Mouse (Mus musculus) forebrain, embryonic 13.5 days (tissue): ENCODE data around the gene Nipbl. TPM values are rescaled to one million over a fixed set of nuclear protein-coding genes. Genes with fewer than 3 reads are reported as not detected.

Experiments
- ATAC-seq: fragments of 200-750 bp; cut with Nextera tagmentation; 2 replicates; pipeline ENCODE4 v1.8.0; 2017
- H3K27ac ChIP-seq: fragments of 300-500 bp; sonication (generic); 2 replicates; pipeline ENCODE4 v1.5.1; 2015; ENCODE audit warnings: inconsistent platforms, mild to moderate bottlenecking, moderate library complexity
- H3K27me3 ChIP-seq: fragments of 300-500 bp; sonication (generic); 2 replicates; pipeline ENCODE4 v1.6.1; 2015; ENCODE audit warnings: mild to moderate bottlenecking, inconsistent platforms
- H3K36me3 ChIP-seq: fragments of 300-500 bp; sonication (generic); 2 replicates; pipeline ENCODE4 v1.6.1; 2015; ENCODE audit warnings: mild to moderate bottlenecking, inconsistent platforms; ENCODE audit not compliant: poor library complexity, severe bottlenecking
- H3K4me1 ChIP-seq: fragments of 300-500 bp; sonication (generic); 2 replicates; pipeline ENCODE4 v1.6.1; 2015; ENCODE audit warnings: inconsistent platforms
- H3K4me2 ChIP-seq: fragments of 300-500 bp; sonication (generic); 2 replicates; pipeline ENCODE4 v1.6.1; 2015; ENCODE audit warnings: inconsistent platforms, mild to moderate bottlenecking, moderate library complexity
- H3K4me3 ChIP-seq: fragments of 300-500 bp; sonication (generic); 2 replicates; pipeline ENCODE4 v1.5.1; 2015; ENCODE audit warnings: mild to moderate bottlenecking, inconsistent platforms
- H3K9ac ChIP-seq: fragments of 300-500 bp; sonication (generic); 2 replicates; pipeline ENCODE4 v1.6.1; 2015; ENCODE audit warnings: mild to moderate bottlenecking, inconsistent platforms
- H3K9me3 ChIP-seq: fragments of 300-500 bp; sonication (generic); replicated peaks from 2 replicates; pipeline ENCODE4 v1.6.1; 2016; ENCODE audit warnings: inconsistent platforms
- WGBS: fragments of 180-500 bp; shearing (Covaris S2); methylation state at CpG from one replicate; pipeline ENCODE4 v1.1.7; 2015; 5-methylcytosine and 5-hydroxymethylcytosine counted together
- polyA plus RNA-seq: library from polyadenylated mRNA; unstranded; fragments of >200 nt; fragmentation: Nextera tagmentation; extraction: Ambion mirVana; gene quantifications from 2 replicates; pipeline ENCODE4 v1.2.1, GENCODE M21; 2015

Nipbl gene
- polyA plus RNA-seq, 1 experiment from 2014 or later, result 21.6 TPM

- Histone ChIP-seq H3K4me2 (no peak overlapping the region), H3K4me1 (no peaks in the 10 kb centered on the region), H3K36me3 (peaks cover 53% of the 10 kb centered on the region), H3K27ac (no peak overlapping the region), H3K9ac (no peak overlapping the region), H3K4me3 (no peak overlapping the region), H3K27me3 (no peaks in the 10 kb centered on the region), H3K9me3 (no peaks in the 10 kb centered on the region)
- 94% methylated on average over 3 of the region's 3 CpGs for WGBS
- no peak for ATAC-seq
Observed at GRCm38 (mm10) chr15:8331547-8331946, 112.7 kb downstream of the Nipbl start.

GRCm38 (mm10) chr15:8325629-8326028, 118.6 kb downstream of the Nipbl start:
- peaks cover 60% of the 10 kb centered on the region for H3K36me3 ChIP-seq
- H3K27me3 ChIP-seq, result no peaks in the 10 kb centered on the region
- H3K4me2 ChIP-seq, result no peak overlapping the region
- 97% methylated on average over 2 of the region's 2 CpGs for WGBS
- ATAC-seq, result no peak
- H3K4me1 ChIP-seq, result no peaks in the 10 kb centered on the region
- no peaks in the 10 kb centered on the region for H3K9me3 ChIP-seq
- H3K4me3 ChIP-seq, result no peak overlapping the region
- no peak overlapping the region for H3K9ac ChIP-seq
- no peak overlapping the region for H3K27ac ChIP-seq

GRCm38 (mm10) chr15:8324833-8325232, 119.4 kb downstream of the Nipbl start:
- no peak overlapping the region for H3K9ac ChIP-seq
- 94% methylated on average over 2 of the region's 2 CpGs for WGBS
- no peak overlapping the region for H3K27ac ChIP-seq
- H3K36me3 ChIP-seq, result peaks cover 65% of the 10 kb centered on the region
- ATAC-seq, result no peak
- H3K9me3 ChIP-seq, result no peaks in the 10 kb centered on the region
- no peak overlapping the region for H3K4me3 ChIP-seq
- no peaks in the 10 kb centered on the region for H3K4me1 ChIP-seq
- H3K4me2 ChIP-seq, result no peak overlapping the region
- no peaks in the 10 kb centered on the region for H3K27me3 ChIP-seq

- Histone ChIP-seq H3K4me3 (no peak overlapping the region), H3K27me3 (no peaks in the 10 kb centered on the region), H3K9me3 (no peaks in the 10 kb centered on the region), H3K36me3 (peaks cover 63% of the 10 kb centered on the region), H3K4me1 (no peaks in the 10 kb centered on the region), H3K9ac (no peak overlapping the region), H3K27ac (no peak overlapping the region), H3K4me2 (no peak overlapping the region)
- 99% methylated on average over 4 of the region's 4 CpGs for WGBS
- no peak for ATAC-seq
Observed at GRCm38 (mm10) chr15:8324061-8324460, 120.2 kb downstream of the Nipbl start.

GRCm38 (mm10) chr15:8321491-8321890, 122.8 kb downstream of the Nipbl start:
- Histone ChIP-seq H3K9ac (no peak overlapping the region), H3K9me3 (no peaks in the 10 kb centered on the region), H3K4me2 (no peak overlapping the region), H3K4me3 (no peak overlapping the region), H3K4me1 (no peaks in the 10 kb centered on the region), H3K27ac (no peak overlapping the region), H3K27me3 (no peaks in the 10 kb centered on the region), H3K36me3 (peaks cover 59% of the 10 kb centered on the region)
- ATAC-seq, result no peak
- WGBS, result 96% methylated on average over 5 of the region's 5 CpGs

- Histone ChIP-seq H3K27ac (no peak overlapping the region), H3K9ac (no peak overlapping the region), H3K4me2 (no peak overlapping the region), H3K4me1 (no peaks in the 10 kb centered on the region), H3K4me3 (no peak overlapping the region), H3K27me3 (no peaks in the 10 kb centered on the region), H3K9me3 (no peaks in the 10 kb centered on the region), H3K36me3 (peaks cover 46% of the 10 kb centered on the region)
- WGBS, result 95% methylated on average over 5 of the region's 5 CpGs
- no peak for ATAC-seq
Observed at GRCm38 (mm10) chr15:8319191-8319590, 125.1 kb downstream of the Nipbl start.

- Histone ChIP-seq H3K36me3 (peaks cover 42% of the 10 kb centered on the region), H3K4me2 (no peak overlapping the region), H3K4me3 (no peak overlapping the region), H3K4me1 (no peaks in the 10 kb centered on the region), H3K27ac (no peak overlapping the region), H3K9ac (no peak overlapping the region), H3K27me3 (no peaks in the 10 kb centered on the region), H3K9me3 (no peaks in the 10 kb centered on the region)
- no peak for ATAC-seq
- 93% methylated on average over 4 of the region's 4 CpGs for WGBS
Observed at GRCm38 (mm10) chr15:8317381-8317780, 126.9 kb downstream of the Nipbl start.

- H3K27ac ChIP-seq, result no peak overlapping the region
- H3K27me3 ChIP-seq, result no peaks in the 10 kb centered on the region
- no peaks in the 10 kb centered on the region for H3K4me1 ChIP-seq
- peaks cover 61% of the 10 kb centered on the region for H3K36me3 ChIP-seq
- no peak overlapping the region for H3K9ac ChIP-seq
- no peak overlapping the region for H3K4me3 ChIP-seq
- 93% methylated on average over 1 of the region's 1 CpGs for WGBS
- no peak overlapping the region for H3K4me2 ChIP-seq
- H3K9me3 ChIP-seq, result no peaks in the 10 kb centered on the region
- no peak for ATAC-seq
Observed at GRCm38 (mm10) chr15:8305474-8305873, 138.8 kb downstream of the Nipbl start.

- ATAC-seq, result no peak
- no peak overlapping the region for H3K4me2 ChIP-seq
- no peaks in the 10 kb centered on the region for H3K4me1 ChIP-seq
- H3K36me3 ChIP-seq, result peaks cover 77% of the 10 kb centered on the region
- no peak overlapping the region for H3K4me3 ChIP-seq
- H3K27ac ChIP-seq, result no peak overlapping the region
- no peaks in the 10 kb centered on the region for H3K27me3 ChIP-seq
- H3K9ac ChIP-seq, result no peak overlapping the region
- WGBS, result 96% methylated on average over 10 of the region's 10 CpGs
- no peaks in the 10 kb centered on the region for H3K9me3 ChIP-seq
Observed at GRCm38 (mm10) chr15:8302944-8303343, 141.3 kb downstream of the Nipbl start.

- no peaks in the 10 kb centered on the region for H3K9me3 ChIP-seq
- no peaks in the 10 kb centered on the region for H3K27me3 ChIP-seq
- H3K36me3 ChIP-seq, result peaks cover 87% of the 10 kb centered on the region
- no peak overlapping the region for H3K4me2 ChIP-seq
- no peak for ATAC-seq
- no peak overlapping the region for H3K9ac ChIP-seq
- H3K27ac ChIP-seq, result no peak overlapping the region
- WGBS, result 95% methylated on average over 6 of the region's 6 CpGs
- no peaks in the 10 kb centered on the region for H3K4me1 ChIP-seq
- H3K4me3 ChIP-seq, result no peak overlapping the region
Observed at GRCm38 (mm10) chr15:8294150-8294549, 150.1 kb downstream of the Nipbl start.

GRCm38 (mm10) chr15:8291251-8291650, 153.0 kb downstream of the Nipbl start:
- Histone ChIP-seq H3K27me3 (no peaks in the 10 kb centered on the region), H3K4me3 (no peak overlapping the region), H3K4me1 (no peaks in the 10 kb centered on the region), H3K9me3 (no peaks in the 10 kb centered on the region), H3K9ac (no peak overlapping the region), H3K27ac (no peak overlapping the region), H3K36me3 (peaks cover 62% of the 10 kb centered on the region), H3K4me2 (no peak overlapping the region)
- ATAC-seq, result 0 out of 2 replicates have a peak, but pooled peaks have one; percentile 27
- 77% methylated on average over 14 of the region's 14 CpGs for WGBS

GRCm38 (mm10) chr15:8282155-8282554, 162.1 kb downstream of the Nipbl start:
- Histone ChIP-seq H3K9me3 (no peaks in the 10 kb centered on the region), H3K9ac (no peak overlapping the region), H3K27me3 (no peaks in the 10 kb centered on the region), H3K4me3 (no peak overlapping the region), H3K27ac (no peak overlapping the region), H3K4me2 (no peak overlapping the region), H3K36me3 (no peaks in the 10 kb centered on the region), H3K4me1 (no peaks in the 10 kb centered on the region)
- WGBS, result 88% methylated on average over 2 of the region's 2 CpGs
- no peak for ATAC-seq

- H3K4me3 ChIP-seq, result no peak overlapping the region
- 86% methylated on average over 7 of the region's 7 CpGs for WGBS
- peak; percentile 26; the same call in 1 of the 2 replicates for ATAC-seq
Observed at GRCm38 (mm10) chr15:8281701-8282100, 162.6 kb downstream of the Nipbl start.

More at GRCm38 (mm10) chr15:8281701-8282100, 162.6 kb downstream of the Nipbl start:
- H3K9ac ChIP-seq, result no peak overlapping the region
- no peak overlapping the region for H3K4me2 ChIP-seq
- H3K36me3 ChIP-seq, result no peaks in the 10 kb centered on the region
- no peaks in the 10 kb centered on the region for H3K4me1 ChIP-seq
- H3K27ac ChIP-seq, result no peak overlapping the region
- H3K9me3 ChIP-seq, result no peaks in the 10 kb centered on the region
- H3K27me3 ChIP-seq, result no peaks in the 10 kb centered on the region
